Mouse (Mus musculus) frontal cortex, postnatal 36 days (tissue): ENCODE measurements around the gene Klf3.
A peak's percentile ranks its signal among the peaks of the same experiment; 100 is the strongest.

ENCODE experiments used
- DNase-seq, 2 experiments: peaks; one replicate each; pipeline ENCODE4 v3.0.0; 2022; ENCODE audit warnings: low spot score in 2 of 2

Gene Klf3

DNA sequence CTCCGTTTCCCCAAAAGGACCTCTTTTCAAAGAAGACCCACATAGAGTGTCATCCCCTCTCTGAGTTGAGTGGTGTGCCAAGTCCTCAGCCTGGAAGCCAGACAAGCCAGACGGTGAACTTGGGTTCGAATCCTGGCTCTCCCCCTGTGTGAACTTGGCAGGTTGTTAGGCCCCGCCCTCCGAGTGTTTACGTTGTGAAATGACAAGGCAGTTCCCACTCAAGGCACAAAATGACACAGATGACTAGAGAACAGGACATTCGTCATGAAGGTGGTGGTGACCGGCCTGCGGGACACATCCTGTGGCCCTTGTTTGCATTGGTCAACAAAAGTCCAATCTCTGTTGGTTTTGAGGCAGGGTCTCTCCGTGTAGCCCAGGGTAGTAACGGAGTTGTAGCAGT, 6.7 kb downstream of the Klf3 start:
- DNase-seq, result no peak

DNA sequence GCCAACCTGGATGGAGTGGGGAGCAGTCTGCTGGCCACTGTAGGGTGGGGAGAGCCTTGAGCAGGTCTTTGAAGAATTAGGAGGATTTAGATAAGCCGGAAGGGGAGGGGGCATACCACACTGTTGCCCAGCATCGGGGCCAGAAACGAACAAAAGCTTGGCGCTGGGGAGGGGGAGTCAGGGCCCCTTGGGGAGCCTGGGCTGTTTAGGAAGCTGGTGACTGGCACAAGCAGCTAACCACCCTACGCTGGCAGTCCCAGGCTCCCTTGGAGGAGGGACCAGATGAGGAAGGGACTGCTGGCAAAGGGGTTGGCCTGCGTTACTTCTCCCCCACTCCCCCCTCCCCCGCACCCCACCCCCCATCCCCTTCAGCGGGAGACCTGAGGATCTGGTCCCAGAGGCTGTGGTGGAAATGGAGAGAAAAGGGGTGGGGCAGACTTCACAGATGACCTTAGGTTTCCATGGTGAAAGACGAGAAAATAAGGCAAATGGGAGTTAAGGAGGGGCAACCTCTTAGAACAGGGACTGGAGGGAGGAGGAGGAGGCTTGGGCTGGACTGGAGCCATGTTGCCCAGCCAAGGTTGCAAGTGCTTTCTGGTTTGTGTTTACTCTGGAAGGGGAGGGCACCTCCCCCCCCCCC, 7.8 kb downstream of the Klf3 start:
- no peak for DNase-seq

DNA sequence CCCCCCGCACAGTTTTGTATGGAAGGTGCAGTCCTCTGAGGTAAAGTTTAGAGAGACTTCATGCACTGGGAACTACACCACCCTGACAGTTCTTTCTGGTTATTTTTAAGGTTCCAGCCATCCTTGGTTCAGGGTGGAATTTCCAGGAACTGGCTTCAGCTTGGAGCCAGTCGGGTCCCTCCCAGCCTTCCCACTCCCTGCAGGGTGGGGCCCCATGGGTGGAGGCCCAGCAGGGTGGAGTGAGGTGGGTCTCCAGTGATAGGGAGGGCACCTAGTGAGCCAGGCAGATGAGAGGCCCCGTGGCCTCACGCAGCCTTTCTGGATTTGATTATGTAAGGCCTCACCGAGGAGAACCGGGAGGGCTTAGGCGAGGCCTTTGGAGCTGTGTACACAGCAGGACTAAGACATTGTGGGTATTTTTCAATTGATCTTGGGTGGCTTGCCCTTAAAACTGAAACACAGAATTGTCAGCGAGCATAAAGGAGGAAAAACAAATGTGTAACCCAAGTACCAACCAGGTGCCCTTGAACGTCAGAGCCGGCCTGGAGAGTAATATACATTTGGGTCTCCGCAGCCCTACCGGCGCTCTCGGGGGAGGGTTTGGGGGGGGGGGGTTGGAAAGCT, 8.4 kb downstream of the Klf3 start:
- DNase-seq, result no peak

DNA sequence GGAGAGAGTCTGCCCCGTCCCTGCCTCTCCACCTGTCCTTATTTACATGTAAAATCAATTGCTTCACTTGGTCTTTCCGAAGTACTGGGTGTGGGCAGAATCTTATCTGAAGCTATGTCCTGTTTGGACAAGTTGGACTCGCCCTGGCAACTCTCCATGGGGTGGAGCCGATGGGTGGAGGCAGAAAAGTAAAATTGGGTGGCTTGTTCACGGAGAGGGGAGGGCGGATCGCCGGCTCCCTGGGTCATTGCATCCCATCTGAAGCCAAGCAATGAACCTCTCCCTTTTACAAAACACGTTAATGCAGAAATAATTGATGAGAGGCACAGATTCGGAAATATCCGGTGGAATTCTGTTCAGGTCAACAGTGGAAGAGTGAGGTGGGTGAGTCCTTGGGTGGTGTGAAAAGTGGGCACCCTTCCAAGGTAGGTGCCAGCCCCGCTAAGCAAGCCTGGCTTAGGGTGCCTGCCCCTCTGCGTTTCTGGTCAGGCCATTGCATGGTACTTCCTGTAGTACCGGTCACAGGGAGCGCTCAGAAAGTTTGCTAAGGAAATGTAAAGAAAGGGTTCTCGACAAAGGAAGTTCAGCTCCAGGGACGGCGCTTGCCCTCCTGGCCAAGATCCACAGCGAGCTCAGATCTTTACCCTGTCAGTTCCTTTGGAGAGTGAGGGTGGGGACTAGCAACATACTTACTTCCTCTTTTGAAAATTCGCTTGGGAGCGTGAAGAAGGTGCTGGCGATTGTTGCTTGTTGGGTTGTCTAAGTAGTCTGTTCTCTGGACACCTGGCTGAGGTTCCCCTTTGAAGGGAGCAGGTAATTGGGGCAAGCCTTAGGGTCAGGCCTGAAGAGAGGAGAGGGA, 9.2 kb downstream of the Klf3 start:
- no peak for DNase-seq

DNA sequence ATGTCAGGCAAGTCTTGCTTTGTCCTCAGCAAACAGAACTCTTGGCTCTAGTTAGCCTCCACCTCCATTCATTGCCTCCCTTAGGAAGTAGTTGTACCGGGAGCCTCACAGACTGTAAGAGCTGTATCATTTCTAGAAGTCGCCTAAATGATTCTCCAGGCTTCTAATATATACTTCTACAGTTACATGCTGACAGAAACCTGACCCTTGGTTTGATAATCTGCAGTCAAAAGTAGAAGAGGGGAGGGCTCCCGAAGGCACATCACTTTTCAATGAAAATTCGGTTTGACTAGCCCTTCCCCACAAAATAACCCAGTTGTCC, 9.8 kb downstream of the Klf3 start:
- DNase-seq, result no peak

DNA sequence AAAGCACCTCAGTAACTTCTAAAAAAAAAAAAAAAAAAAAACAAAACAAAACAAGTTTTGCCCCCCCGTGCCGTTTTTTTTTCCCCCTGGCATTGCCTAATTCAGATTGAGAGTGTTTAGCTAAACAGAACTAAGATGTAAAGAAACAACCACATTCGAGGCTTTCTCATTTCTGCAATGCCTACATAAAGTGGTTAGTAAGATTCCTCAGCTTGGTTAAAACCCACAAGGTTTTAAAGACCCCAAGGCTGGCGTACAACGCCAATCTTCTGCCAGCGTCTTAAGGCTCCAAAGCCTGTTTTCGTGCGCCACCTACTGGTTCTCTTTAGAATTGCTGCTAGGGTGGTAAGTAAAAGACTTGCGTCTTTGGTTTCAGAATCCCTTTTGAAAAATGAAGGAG, 10.2 kb downstream of the Klf3 start:
- peak; percentile 80 to 89 for DNase-seq

DNA sequence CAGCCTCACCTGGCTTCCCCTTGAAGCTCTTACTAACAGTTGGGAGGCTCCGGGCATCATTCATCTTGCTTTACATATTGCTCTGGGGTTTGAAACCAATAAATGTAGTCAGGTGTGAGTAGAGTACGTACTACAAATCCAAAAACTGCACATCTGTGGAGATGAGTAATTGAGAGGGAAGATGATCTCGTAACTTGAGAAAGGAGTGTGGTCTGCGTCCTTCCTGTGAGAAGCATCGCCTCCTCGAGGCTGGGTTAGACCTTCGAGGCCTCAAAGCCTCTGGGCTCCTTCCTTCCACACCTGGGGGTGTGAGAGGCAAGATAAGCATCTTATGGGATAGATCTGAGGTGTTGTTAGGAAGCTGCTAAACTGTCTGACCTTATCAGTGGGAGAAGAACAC, 11.2 kb downstream of the Klf3 start:
- DNase-seq, result no peak

DNA sequence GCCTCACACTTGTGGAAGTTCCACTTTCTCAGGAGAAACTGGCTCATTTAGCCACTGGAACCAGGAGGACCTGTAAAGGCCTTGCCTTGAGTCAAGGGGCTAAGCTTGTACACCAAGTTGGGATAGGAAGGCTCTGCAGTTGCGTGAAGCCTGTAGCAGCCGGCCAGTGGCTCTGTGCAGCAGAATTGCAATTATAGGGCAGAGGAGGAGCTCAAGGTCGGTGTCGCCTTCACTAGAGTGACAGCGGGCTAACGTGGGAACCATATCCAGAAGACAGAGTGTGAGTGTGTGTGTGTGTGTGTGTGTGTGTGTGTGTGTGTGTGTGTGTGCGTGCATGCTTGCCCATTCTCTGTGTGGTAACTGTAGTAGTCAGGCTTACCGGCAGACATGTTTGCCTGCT, 12.4 kb downstream of the Klf3 start:
- DNase-seq, result no peak

DNA sequence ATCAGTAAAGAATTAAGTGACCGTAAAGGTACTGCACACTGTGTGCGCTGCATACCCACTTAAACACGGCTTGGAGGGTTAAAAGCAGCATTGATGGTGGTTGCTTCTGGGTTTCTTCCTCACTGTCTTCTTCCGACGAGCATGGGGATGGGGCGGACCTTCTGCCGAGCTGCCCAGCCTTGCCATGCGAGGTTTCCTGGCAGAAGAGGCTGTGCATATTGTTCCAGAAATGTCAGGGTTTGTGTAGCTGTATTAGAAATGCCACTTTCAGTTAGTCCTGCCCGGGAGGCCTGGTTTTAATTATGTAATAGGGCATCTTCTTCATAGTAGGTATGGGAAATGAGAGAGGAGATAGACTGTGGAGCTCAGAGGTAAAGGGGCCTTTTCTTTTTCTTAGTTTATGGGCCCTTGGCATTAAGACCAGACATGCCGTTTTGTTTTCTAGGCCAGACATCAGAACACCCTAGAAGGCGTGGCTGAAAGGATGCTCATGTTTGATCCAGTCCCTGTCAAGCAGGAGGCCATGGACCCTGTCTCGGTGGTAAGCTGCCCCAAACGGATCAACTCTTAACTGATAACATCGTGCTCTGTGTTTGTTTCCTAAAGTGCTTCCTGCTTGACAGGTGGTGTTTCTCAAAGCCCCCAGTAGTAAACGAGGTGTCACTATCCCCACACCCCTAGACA, 13.2 kb downstream of the Klf3 start:
- DNase-seq, result no peak

DNA sequence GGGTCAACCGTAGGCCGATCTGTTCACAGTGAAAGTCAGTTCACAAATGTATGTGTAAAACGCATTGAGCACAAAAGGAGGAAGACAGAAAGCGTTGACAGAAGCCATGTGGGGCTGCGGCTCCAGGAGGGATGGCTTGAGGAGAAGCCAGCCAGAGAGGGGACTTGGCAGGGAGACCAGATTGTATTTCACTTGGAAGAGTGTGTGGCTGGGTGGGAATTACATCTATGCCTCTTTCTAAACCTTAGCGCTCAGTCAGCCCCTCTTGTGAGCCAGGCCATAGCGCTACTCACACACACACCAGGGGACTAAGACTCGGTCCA, 13.7 kb downstream of the Klf3 start:
- no peak for DNase-seq

DNA sequence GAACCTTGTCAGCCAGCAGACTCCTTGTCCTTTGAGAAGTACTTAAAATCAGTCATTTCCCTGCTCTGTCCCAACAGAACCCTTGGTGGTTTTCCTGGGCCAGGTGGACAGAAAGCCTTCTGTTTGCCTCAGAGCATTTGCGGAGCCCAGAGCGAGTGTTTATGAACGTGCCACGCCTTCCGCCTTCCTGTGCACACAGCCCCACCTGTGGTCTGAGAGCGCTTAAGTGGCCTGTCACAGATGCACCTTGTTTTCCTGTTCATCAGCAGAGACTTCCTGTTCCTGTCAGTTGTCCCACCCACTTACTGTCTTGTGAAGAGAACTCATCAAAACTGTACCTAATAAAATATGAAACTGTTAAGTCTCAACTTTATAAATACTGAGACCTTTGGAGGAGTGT, 16.2 kb downstream of the Klf3 start:
- no peak for DNase-seq

DNA sequence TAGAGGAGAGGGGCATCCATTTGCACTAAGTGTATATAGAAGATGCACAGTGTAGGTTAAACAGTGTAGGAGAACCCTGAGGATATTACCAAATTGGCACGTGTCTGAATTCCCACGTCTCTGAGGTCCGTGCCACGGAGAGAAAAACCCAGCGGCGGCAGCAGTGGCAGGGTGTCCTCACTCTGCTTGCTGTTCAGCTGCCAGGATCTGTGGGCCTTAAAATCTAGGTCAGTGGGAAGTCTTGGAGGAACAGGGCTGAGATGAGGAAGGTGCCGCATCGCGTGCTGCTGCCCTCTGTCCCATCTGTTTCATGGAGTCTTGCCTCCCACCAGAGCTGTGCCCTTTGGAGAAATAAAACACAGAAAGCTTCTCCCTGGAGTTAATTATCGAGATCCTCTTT, 16.9 kb downstream of the Klf3 start:
- no peak for DNase-seq

DNA sequence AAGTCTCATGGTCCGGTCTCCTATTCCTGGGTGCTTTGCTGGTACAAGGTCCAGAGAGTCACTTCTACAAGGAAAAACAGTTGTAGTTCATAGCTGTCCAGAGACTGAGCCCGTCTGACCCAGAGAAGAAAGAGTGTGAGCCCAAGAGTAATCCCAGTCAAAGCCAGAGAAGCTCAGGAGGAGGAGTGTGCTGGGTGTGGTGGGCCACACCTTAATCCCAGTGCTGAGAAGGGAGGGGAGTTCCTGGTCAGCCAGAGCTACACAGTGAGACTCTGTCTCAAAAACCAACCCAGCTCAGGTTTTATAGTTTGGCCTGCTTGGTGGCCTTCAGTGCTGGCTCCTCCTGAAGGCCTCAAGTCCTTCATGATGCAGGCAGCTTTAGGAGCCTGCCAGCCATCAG, 18.1 kb downstream of the Klf3 start:
- no peak for DNase-seq

DNA sequence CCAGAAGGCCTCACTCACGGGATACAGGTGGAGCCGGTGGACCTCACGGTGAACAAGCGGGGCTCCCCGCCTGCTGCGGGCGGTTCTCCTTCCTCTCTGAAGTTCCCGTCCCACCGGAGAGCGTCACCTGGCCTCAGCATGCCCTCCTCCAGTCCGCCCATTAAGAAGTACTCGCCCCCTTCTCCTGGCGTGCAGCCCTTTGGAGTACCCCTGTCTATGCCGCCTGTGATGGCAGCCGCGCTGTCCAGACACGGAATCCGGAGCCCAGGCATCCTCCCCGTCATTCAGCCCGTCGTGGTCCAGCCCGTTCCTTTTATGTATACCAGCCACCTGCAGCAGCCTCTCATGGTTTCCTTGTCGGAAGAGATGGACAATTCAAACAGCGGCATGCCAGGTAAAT, 18.8 kb downstream of the Klf3 start:
- DNase-seq, result no peak

DNA sequence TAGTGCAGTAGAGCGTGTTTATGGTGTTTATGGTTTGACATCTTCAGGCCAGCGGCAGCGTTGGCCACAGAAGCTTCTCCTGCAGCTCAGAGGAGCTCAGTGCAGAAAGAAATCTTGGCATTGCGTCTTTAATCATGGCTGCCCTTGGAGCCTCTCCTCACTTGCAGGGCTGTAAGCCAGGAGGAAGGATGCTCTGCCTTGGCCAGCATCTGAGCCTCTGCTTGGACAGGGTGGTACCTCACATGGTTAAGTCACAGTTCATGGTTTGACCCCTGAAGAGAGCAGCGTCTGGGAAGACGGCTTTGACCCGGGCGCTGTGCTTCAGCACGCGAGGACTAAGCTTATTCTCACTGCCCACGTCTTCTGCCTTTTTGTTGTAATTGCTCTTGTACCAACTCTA, 20.2 kb downstream of the Klf3 start:
- no peak for DNase-seq

DNA sequence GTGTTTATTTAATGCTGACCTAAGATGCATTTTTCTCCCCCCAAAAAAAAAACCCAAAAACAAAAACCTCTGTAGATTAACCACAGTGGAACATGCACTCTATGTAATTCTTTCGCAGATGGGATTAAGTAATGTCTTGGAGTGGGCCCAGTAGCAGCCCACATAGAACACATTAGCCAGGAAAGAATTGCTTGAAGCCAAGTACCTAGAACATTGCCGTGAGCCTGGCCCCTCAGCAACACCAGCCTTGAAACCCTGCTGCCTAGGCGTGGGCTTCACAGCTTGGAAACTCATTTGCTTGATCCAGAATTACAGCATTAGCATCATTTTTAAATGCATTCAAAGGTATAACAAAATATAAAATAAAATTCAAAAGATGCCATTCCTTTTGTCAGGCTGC, 21.6 kb downstream of the Klf3 start:
- DNase-seq, result peak in 1 of 2 experiments; percentile 70

DNA sequence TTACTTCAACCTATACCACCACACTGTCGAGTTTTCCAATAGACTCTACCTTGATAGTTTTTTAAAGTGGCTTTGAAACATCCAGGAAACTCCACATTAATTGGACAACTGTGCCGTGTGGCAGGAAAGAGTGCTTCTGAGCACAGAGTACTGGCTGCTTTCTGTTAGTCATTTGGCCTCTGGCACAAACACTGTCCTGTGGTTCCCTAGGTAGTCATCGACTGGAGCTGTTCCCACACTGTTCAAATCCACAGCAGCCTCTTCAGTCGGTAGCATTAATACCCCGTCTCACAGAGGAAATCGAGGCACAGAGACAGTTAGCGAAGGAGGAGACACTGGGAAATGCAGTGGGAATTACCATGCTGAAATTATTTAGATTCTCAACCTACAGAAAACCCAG, 22.3 kb downstream of the Klf3 start:
- no peak for DNase-seq

DNA sequence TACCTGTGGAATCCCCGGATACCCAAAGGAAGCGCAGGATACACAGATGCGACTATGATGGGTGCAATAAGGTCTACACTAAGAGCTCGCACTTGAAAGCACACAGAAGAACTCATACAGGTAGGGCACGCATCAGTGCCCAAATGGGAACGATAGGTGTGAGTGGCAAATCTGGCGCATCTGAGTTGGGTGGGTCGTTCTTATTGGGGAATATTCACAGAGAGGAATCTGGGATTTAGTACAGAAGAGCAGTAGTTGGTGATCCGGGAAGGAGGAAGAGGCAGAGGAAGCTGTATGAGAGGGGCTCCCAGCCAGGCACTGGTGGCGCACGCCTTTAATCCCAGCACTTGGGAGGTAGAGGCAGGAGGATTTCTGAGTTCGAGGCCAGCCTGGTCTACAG, 24.0 kb downstream of the Klf3 start:
- DNase-seq, result no peak

DNA sequence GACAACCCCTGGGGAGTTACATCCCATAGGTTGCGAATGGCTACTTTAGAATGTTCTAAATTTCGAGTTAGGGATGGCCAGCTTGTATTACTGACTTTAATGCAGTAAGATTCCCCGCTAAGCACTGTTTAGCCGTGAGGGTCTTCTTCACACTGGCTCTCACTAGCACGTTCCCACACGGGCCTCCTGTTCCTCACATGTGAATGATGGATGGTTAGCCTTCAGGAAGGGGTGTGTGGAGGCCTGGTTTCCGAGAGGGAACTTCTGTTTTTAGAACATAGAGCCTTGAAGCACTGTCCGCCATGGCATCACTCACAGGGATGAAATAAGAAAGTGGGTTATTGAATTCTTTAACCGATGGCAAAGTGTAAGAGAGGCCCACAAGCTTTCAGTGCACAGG, 25.1 kb downstream of the Klf3 start:
- DNase-seq, result no peak

DNA sequence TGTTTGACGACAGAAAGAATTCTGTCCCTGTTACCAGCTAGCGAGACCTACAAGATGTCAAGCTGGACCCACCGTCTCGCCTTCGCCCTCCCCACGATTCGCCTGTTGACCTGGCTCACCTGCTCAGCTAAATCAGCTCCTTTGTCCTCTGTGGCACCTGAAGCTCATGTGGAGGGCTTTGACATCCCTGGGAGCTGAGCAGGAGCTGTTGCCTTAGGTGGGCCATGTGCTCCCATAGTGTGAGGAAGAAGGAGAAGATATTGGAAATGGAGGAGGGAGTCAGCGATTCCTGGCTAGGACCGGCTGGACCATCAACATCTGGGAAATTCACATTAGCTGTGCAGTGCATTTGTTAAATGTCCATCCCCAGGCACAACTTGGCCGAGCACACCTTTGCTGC, 26.4 kb downstream of the Klf3 start:
- no peak for DNase-seq

DNA sequence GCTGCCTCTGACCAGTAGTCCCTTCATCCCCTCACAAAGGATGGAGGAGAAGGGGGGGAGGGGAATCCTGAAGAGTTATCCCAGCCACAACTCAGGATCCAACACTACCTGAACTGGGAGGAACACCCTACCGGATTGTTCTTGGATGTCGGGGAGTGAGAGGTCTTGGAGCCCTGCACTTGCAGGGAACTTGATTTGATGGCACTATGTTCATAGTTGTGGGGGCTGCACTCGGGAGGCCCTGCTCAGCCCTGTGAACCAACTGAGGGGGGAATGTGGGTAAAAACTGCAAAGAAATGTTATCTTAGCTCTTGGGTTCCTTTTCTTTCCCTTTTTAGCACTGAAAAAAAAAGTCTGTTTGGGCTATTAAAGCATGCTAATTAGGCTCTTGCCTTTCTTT, 27.6 kb downstream of the Klf3 start:
- DNase-seq, result no peak

DNA sequence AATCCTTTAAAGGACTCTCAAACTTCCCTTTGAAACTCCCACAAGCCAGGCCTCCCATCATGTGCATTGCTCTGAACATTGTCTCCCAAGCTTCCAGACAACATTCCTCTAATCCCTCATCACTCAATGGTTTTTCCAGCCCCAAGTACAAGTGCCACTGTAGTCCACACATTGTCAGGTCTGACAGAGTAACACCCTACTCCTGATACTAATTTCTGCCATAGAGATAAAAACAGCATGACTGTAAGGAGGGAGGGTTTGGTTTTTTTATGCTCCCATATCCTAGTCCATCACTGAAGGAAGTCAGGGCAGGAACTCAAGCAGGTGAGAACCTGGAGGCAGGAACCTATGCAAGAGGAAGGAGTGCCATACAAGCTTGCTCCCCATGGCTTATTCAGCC, 30.2 kb downstream of the Klf3 start:
- no peak for DNase-seq

DNA sequence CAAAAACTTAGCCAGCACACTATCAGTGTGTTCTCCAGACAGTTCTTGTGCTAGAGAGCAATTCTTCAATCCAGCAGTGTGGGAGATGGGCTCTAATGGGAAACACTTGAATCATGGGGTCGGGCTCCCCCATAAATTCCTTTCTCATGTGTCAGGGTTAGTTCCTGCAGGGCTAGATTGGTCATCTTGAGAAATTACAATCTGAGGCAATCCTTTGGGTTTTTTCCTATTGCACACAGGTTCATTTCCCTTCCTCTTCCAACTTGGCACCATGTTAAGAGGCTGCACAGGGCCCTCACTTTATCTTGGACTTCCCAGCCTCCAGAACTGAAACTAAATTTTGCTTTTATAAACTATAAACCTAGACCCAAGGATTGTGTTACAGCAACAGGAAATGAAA, 31.0 kb downstream of the Klf3 start:
- DNase-seq, result no peak
